ENCODE assay signal across 13 mouse cellular contexts in genomic region chr19:37957256-37957655, GRCm38 (mm10).
A peak's percentile ranks its signal among the peaks of the same experiment; 100 is the strongest.
DNase-seq lines count a peak whose midpoint lies in the region; ATAC-seq and TF ChIP-seq lines count a peak whose summit lies in the region.
"Had no signal": no experiment of that assay in that cellular context is flagged by ENCODE, and none has a peak within 500 bp of the region (broad histone marks: within the 10 kb centered on the region; RNA-seq: fewer than 3 reads in every experiment).

No protein-coding gene starts in this region.

- WGBS in liver, adult 2 months = 62% methylated on average over 7 of the region's 7 CpGs
- WGBS in liver, embryonic 11.5 days = 79% methylated on average over 7 of the region's 7 CpGs
- 71% methylated on average over 7 of the region's 7 CpGs for WGBS in heart, embryonic 10.5 days
- WGBS in macrophage (ENCODE audit: missing documents) = 24% methylated on average over 7 of the region's 7 CpGs

- TF ChIP-seq POLR2A in liver, adult 2 months (IDR thresholded peaks at IDR 0.05; ENCODE audit: extremely low read depth, insufficient read depth, low read length) = no peak

- H3K4me2 ChIP-seq in liver, embryonic 11.5 days = no peak overlapping the region
- H3K4me2 ChIP-seq: liver, embryonic 12.5 days; midbrain, embryonic 12.5 days; neural tube, embryonic 15.5 days had no signal

- DNase-seq in liver, adult 2 months (ENCODE audit: extremely low read depth, low read depth, low spot score) = peak; percentile 32
- no peak for DNase-seq in liver, embryonic 11.5 days (ENCODE audit: low spot score)
- DNase-seq in heart, embryonic 10.5 days (ENCODE audit: low spot score) = peak; percentile 9
- no peak for DNase-seq in cerebellum, adult 9-11 months
- DNase-seq in frontal cortex, postnatal 25 days (ENCODE audit: low spot score in 2 of 2) = no peak
- DNase-seq in thymus, postnatal 0 days (ENCODE audit: low spot score) = no peak
- DNase-seq: cerebellum, adult 11 months; right cerebral cortex, postnatal 25 days had no signal

- no peaks in the 10 kb centered on the region for H3K27me3 ChIP-seq in liver, adult 2 months (ENCODE audit: control insufficient read depth, insufficient read depth, low read length)
- H3K27me3 ChIP-seq in liver, embryonic 11.5 days (replicated peaks; ENCODE audit: control insufficient read depth, insufficient read depth, low read length) = 0 out of 2 replicates have a peak, but pooled peaks cover 5% of the 10 kb centered on the region
- H3K27me3 ChIP-seq in heart, embryonic 10.5 days (ENCODE audit: insufficient read depth, poor library complexity, severe bottlenecking) = 0 out of 2 replicates have a peak, but pooled peaks cover 6% of the 10 kb centered on the region
- H3K27me3 ChIP-seq: liver, embryonic 12.5 days; midbrain, embryonic 12.5 days; neural tube, embryonic 15.5 days had no signal

- H3K9ac ChIP-seq in liver, adult 2 months (ENCODE audit: low read depth, low read length) = no peak overlapping the region
- no peak overlapping the region for H3K9ac ChIP-seq in liver, embryonic 11.5 days (ENCODE audit: low read depth, low read length)
- H3K9ac ChIP-seq: liver, embryonic 12.5 days; midbrain, embryonic 12.5 days; neural tube, embryonic 15.5 days had no signal

- H3K79me2 ChIP-seq in liver, adult 2 months (ENCODE audit: control insufficient read depth, insufficient read depth, low read length) = no peaks in the 10 kb centered on the region
- H3K79me2 ChIP-seq in macrophage (ENCODE audit: inconsistent target) = no peaks in the 10 kb centered on the region

- ATAC-seq in liver, embryonic 11.5 days (replicated peaks; ENCODE audit: low FRiP score) = no peak
- ATAC-seq in common myeloid progenitor, adult 5-6 weeks (replicated peaks; ENCODE audit: low read depth, poor library complexity, severe bottlenecking) = peak; percentile 36
- ATAC-seq: liver, embryonic 12.5 days had no signal

- no peak overlapping the region for H3K27ac ChIP-seq in liver, adult 2 months (replicated peaks; ENCODE audit: insufficient read depth, low read depth, low read length)
- H3K27ac ChIP-seq in liver, embryonic 11.5 days (ENCODE audit: low read depth, low read length) = no peak overlapping the region
- H3K27ac ChIP-seq in heart, embryonic 10.5 days = no peak overlapping the region
- peak overlapping the region; percentile 41 for H3K27ac ChIP-seq in macrophage
- H3K27ac ChIP-seq: liver, embryonic 12.5 days; midbrain, embryonic 12.5 days; neural tube, embryonic 15.5 days had no signal

- no peaks in the 10 kb centered on the region for H3K9me3 ChIP-seq in liver, embryonic 11.5 days (ENCODE audit: control insufficient read depth, low read length)
- H3K9me3 ChIP-seq in heart, embryonic 10.5 days = no peaks in the 10 kb centered on the region
- H3K9me3 ChIP-seq: liver, embryonic 12.5 days; midbrain, embryonic 12.5 days; neural tube, embryonic 15.5 days had no signal

- TF ChIP-seq CTCF in liver, adult 2 months (IDR thresholded peaks at IDR 0.05; ENCODE audit: low read depth, low read length) = no peak

- H3K36me3 ChIP-seq in liver, adult 2 months (ENCODE audit: control insufficient read depth, insufficient read depth, low read length) = no peaks in the 10 kb centered on the region
- H3K36me3 ChIP-seq in liver, embryonic 11.5 days (ENCODE audit: control insufficient read depth, insufficient read depth, low read length) = no peaks in the 10 kb centered on the region
- no peaks in the 10 kb centered on the region for H3K36me3 ChIP-seq in heart, embryonic 10.5 days
- H3K36me3 ChIP-seq in macrophage (ENCODE audit: inconsistent target) = peaks cover 44% of the 10 kb centered on the region
- H3K36me3 ChIP-seq: liver, embryonic 12.5 days; midbrain, embryonic 12.5 days; neural tube, embryonic 15.5 days had no signal

- no peak overlapping the region for H3K4me3 ChIP-seq in liver, adult 2 months (ENCODE audit: insufficient read depth, low read depth, low read length)
- H3K4me3 ChIP-seq in liver, embryonic 11.5 days (ENCODE audit: low read depth, low read length) = no peak overlapping the region
- no peak overlapping the region for H3K4me3 ChIP-seq in heart, embryonic 10.5 days
- H3K4me3 ChIP-seq in macrophage (ENCODE audit: inconsistent target) = no peak overlapping the region
- H3K4me3 ChIP-seq: liver, embryonic 12.5 days; midbrain, embryonic 12.5 days; neural tube, embryonic 15.5 days had no signal

- H3K4me1 ChIP-seq in liver, adult 2 months (ENCODE audit: control insufficient read depth, insufficient read depth, low read length) = no peaks in the 10 kb centered on the region
- H3K4me1 ChIP-seq in liver, embryonic 11.5 days (replicated peaks; ENCODE audit: control insufficient read depth, insufficient read depth, low read length) = no peaks in the 10 kb centered on the region
- no peaks in the 10 kb centered on the region for H3K4me1 ChIP-seq in heart, embryonic 10.5 days
- H3K4me1 ChIP-seq: liver, embryonic 12.5 days; midbrain, embryonic 12.5 days; neural tube, embryonic 15.5 days had no signal

Comparison
In these comparisons a context has a peak if more than half of its experiments do, and no peak if none do; other contexts are left out.
1. DNase-seq: peak in liver, adult 2 months (single experiment) and heart, embryonic 10.5 days (single experiment); none in liver, embryonic 11.5 days (single experiment), cerebellum, adult 9-11 months (single experiment), frontal cortex, postnatal 25 days (0 of 2) and thymus, postnatal 0 days (single experiment).